Mouse (Mus musculus): ENCODE results near the gene Tepsin.

DNA sequence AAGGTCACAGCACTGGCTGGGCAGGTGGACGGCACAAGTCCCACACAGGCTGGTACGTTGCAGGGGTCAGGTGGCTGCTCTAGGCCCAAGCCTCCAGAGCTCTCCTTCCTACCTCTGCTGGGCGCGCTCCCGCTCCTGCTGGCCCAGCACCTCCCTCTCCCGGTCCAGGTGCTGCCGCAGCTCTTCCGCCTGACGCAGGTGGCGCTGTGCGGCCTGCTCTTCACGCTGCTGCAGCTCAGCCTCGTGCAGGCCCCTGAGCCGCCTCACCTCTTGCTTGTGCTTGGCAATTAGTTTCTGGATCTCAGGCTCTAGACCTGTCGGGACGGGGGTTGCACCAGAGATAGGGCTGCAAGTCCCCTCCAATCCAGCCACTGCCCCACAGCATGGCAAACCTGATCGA is 30.7 kb downstream of the Tepsin start:
- TF ChIP-seq CTCF (IDR thresholded peaks at IDR 0.05; ENCODE audit: borderline replicate concordance, control insufficient read depth, extremely low read depth, insufficient read depth, low read length, poor library complexity) (no peak), POLR2A (IDR thresholded peaks at IDR 0.05; ENCODE audit: control insufficient read depth, extremely low read depth, insufficient read depth, low read length, poor library complexity) (no peak)
